Mouse (Mus musculus): ENCODE data around the gene Traf5.
A peak's percentile ranks its signal among the peaks of the same experiment; 100 is the strongest.

The Traf5 gene

DNA sequence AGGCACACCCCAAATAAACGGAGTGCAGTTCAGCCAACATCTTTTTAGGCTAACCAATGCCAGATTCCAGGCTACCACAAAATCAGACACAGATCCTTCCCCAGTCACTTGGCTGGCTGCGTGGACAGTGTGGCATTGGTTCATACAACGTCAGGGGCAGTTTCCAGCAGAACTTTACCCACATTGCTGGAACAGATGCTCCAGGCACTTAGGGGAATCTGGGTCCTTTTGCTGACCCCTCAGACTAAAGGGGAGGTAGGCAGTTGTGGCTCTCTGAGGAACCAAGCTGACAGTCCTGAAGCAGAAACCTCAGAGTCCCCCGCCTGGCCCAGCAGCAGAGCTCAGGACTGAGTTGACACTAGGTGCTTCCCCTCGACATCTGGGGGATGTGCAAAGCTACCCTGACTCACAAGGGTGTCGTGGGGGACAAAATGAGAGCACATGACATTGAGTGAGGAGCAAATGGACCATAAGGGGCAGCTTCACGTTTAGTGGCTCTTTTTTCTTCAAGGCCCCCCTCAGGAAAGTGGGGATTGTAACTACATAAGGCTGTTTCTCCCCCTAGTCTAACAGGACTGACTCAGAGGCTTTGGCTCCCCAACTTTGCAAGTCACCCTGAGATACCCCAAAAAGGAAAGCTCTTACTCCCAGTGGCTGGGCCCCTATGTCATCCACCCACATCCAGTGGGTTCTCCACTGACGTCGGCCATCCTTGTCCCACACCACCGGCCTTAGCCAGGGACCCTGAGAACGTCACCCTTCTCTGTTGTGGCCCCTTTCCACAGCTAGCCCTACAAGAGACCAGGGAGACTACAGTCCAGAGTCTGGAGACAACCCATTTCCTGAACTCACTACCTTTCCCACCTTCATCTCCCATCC is 1.4 kb downstream of the Traf5 start:
- no peak for DNase-seq (ENCODE audit: low spot score)

GRCm38 (mm10) chr1:192090281-192090680 is 2.1 kb downstream of the Traf5 start:
- no peak for DNase-seq (ENCODE audit: low spot score)

DNA sequence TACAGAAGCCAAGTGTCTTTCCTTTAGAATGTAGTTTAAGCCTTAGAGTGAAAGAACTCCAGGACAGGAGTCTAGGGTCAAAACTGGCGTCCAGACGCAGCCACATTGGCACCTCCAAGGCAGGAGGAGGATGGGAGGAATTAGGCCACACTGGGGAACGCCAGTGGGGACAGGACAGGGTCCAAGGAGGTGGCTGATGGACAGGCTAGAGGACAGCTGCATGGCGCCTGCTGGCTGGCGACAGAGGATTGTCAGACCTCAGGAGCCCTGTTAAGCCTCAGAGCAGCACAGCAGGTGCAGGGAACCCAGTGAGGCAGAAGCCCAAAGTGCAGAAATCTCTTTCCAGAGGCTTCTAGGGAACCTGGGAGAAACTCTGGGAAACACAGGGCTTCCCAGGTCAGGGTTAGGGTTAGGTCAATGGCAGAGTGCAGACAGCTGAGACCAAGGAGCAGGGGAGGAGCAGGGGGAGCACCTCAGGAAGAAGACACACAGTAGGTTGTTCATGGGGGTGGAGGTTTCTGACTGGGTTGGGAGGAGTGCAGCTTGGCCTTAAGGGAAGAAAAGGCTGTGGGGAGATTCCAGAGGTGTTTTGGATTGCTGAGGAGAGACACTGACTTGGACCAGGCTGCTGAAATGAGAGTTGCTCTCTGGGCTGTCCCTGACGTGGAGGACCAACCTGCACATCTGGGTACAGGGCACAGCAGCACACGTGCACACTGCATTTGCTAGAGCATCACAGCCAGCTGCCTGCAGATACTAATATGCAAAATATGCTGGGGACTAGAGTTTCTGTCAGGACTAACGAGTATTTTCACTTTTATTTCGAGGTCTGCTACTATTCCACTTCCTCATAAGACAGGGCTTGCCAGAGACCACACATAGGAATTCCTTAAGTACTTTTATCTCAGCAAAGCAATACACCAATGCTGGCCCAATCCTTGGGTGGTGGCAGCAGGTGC is 2.9 kb downstream of the Traf5 start:
- peak; percentile 21 for DNase-seq (ENCODE audit: low spot score)

GRCm38 (mm10) chr1:192088011-192088410 is 4.3 kb downstream of the Traf5 start:
- DNase-seq (ENCODE audit: low spot score) = no peak

DNA sequence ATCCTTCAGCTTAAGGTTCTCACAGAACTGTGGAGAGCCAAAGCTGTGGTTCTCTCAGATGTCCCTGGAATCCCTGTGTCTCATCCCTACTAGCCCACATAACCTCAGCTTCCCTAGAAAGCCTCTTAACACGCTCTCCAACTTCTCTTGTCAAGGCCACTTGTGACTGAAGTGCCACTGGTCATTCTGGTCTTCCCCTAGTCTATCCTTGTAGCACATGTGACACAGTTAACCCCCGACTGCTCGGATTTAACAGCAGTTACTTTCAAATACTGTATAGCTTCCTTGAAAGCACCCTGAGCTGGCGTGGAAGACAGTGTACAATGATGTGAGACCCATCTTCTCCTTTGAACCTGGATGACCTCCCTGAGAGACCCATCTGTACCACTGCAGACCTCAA is 5.3 kb downstream of the Traf5 start:
- DNase-seq (ENCODE audit: low spot score) = no peak

DNA sequence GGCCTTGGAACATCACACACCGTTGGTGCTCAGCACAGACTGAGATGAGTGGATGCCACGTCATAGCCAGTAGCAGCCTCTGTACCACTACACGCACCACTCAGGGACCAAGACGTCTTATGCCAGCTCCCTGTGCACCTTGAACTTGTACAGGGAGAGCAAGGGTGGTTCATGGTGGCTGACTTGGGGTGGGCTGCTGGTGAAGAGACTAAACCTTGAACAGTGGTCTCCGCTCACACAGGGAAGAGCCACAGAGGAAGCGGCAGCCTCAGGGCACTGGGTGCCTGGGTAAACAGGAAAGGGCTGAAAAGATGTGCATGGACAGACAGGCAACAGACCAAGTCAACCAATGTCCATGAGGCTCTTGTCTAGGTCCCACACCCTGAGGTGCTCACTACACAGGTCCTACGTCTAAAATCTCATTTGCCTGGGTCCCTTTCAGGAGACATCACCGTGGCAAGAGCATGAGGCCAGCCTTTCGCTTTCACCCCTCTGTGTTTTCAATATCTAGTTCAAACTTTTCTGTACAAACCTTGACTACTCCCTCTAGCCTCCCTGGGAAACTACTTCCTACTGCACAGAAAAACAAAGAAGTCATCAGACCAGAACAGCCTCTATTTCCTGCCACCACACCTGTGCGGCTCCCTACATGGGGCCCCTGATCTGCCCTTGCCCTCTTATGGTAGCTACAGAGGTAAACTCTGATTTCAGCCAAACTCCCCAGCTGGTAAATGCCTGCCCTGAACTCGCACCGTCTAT is 5.9 kb downstream of the Traf5 start:
- no peak for DNase-seq (ENCODE audit: low spot score)

DNA sequence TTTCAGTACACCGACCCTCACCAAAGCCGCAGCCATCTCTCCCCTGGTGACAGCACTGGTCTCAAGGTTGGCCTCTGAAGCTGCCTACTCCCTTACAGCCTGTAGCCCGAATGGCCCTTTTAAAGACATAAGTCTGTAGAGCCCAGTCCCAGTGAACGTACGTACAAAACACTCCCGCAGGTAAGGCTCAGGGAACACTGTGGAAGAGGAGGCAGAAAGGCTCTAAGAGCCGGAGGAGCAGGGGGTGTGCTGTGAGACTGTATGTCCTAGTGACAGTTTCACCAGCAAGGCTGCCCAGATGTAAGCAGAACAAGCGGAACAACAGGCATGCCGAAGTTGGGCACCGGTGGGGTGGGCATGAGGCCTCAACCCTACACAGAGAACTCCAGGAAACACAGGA is 7.1 kb downstream of the Traf5 start:
- DNase-seq (ENCODE audit: low spot score) = no peak

GRCm38 (mm10) chr1:192082646-192083045 is 9.7 kb downstream of the Traf5 start:
- DNase-seq (ENCODE audit: low spot score) = no peak

DNA sequence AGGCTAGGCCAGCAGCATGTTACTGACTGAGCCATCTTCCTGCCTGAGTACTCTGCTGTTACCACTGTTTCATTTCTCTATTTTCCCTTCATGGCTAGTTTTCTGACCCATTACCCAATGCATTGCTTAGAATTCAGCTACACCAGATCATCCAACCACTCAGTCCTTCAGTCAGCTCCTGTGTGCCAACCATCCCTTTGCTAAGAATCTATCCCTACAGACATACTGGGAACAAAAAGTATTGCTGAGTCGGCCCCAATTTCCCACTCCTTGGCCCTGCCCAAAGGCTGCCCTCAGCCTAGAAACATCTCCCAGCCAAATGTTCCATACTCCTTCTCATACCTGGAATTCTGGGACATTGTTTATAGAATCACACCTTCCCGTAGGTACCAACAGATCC is 11.2 kb downstream of the Traf5 start:
- DNase-seq (ENCODE audit: low spot score) = no peak

DNA sequence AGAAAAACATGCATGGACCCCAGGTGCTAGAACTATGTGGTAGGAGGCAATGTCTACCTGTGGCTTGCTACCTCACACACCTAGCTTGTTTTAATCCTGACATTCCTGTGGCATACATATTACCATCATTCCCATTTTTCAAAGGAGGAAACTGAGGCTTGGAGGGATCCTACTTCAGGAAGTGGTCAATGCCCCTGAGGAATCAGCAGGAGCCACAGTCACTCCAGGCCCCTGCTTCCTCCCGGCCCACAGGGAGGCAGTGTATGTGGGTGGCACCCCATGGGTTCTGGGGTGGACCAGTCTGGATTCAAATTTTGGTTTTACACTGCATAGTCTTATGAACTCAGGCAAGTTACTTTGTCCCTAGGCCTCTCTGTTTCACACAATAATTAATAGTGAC is 13.2 kb downstream of the Traf5 start:
- no peak for DNase-seq (ENCODE audit: low spot score)

DNA sequence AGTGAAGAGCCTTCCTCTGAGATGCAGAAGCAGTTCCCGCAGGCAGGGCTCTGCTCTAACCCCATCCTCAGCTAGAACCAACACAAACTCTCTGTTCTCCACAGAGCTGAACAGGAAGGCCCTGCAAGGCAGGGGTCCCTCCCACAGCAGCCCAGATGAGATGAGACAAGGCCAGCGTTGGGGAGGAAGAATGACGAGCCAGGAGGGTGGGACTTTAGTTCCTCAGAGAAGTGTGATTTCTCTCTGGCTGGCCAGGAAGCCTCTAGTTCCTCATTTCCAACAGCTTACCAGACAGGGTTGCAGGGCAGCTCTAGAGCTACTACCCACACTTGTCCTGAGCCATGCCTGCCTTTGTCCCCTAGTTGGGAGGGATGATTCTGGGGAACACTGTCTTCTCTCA is 14.0 kb downstream of the Traf5 start:
- no peak for DNase-seq (ENCODE audit: low spot score)

DNA sequence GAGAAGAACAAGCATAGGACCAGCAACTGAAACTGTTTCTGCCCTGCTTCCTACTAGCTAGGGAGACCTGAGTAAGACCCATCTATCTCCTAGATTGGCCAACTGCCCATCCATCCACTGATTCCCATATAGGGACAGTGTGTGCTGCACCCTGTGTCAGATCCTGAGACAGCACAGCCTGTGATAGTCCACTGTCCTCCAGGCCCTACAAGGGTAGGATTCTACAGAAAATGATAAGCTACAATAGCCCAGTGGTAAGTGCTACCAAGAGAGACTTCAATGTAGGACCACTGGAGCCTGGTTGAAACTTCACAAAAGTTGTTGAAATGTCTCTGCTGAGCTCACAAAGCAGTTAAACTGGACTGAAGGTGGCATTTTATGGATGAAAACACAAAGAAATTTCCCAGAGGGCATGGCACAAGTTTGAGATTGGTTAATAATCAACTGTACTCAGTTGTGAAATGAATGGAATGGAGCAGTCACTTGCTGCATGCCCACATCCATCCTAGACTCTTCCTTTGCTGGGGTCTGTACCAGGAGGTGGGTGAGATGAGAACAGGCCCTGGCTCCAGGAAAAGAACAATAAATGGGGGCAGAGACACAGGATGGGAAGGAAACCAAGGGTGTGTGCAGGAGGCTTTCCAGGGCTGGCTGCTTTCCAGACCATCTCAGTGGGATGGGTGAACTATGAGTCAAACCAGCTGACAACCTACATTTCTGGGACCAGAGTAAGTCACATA is 15.4 kb downstream of the Traf5 start:
- no peak for DNase-seq (ENCODE audit: low spot score)

- no peak for DNase-seq (ENCODE audit: low spot score)
Measured at GRCm38 (mm10) chr1:192076101-192076500, 16.3 kb downstream of the Traf5 start.

DNA sequence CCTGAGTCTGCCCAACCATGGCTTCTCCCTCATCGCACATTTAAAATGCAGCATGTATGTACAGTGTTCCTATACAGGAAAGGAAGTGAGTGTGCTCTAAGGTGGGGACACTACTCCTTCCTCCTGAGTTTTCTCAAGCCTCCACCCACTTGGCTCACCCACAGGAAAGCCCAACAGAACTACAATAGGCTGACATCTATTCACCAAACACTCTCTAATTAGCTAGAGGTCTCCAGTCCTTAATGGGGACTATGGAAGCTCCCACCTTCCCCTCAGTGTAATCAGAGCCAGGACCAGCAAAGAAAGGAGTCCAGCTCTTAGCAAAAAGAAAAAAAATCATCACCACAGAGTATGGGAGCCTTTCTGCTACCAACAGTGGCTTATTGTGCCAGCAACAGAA is 17.5 kb downstream of the Traf5 start:
- no peak for DNase-seq (ENCODE audit: low spot score)

GRCm38 (mm10) chr1:192072426-192072825 is 19.9 kb downstream of the Traf5 start:
- no peak for DNase-seq (ENCODE audit: low spot score)

- DNase-seq (ENCODE audit: low spot score) = no peak
Measured at GRCm38 (mm10) chr1:192070618-192071051, 21.7 kb downstream of the Traf5 start.

DNA sequence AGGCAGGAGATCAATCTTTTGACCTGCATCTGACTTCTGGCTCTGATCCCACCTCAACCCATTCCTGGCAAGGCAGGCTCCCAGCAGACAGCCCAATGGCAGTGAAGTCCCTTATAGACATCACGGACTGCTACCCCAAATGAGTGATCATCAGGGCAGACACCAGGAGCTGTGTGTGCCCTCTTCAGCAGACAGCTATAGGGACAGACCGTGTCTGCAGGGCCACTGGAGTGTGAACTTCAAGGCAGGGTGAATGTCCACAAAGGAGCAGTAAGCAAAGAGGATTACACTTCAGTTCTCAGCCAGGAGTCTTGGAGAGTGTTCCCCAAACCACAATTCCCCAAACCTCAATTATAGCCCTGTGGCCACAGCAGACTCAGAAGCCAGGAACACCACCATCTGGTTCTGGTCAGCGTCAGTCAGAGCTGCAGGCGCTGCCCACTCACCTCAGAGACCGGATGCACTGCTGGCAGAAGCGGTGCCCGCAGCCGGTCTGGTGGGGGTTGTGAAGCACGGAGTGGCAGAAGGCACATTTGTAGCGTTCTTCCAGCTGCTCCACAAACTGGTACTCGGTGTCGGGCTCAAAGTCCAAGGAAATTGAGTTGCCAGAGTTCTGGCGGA is 22.3 kb downstream of the Traf5 start:
- DNase-seq (ENCODE audit: low spot score) = no peak

DNA sequence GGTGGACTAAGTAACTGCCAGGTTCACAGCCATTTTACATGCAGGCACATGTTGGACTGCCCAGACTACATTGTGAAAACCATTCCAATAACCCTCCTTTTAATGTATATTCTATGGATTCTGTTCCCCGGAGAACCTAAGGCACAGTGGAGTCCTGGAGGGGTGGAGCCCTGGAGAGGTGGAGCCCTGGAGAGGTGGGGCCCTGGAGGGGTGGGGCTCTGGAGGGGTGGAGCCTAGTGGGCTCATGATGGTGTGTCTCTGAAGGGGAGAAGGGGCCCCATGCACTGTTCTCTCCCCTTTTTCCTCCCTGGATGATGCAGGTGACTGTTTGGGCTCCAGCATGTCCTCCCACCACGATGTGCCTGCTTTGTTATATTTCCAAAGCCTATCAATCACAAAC is 24.2 kb downstream of the Traf5 start:
- no peak for DNase-seq (ENCODE audit: low spot score)

GRCm38 (mm10) chr1:192066956-192067355 is 25.4 kb downstream of the Traf5 start:
- no peak for DNase-seq (ENCODE audit: low spot score)

DNA sequence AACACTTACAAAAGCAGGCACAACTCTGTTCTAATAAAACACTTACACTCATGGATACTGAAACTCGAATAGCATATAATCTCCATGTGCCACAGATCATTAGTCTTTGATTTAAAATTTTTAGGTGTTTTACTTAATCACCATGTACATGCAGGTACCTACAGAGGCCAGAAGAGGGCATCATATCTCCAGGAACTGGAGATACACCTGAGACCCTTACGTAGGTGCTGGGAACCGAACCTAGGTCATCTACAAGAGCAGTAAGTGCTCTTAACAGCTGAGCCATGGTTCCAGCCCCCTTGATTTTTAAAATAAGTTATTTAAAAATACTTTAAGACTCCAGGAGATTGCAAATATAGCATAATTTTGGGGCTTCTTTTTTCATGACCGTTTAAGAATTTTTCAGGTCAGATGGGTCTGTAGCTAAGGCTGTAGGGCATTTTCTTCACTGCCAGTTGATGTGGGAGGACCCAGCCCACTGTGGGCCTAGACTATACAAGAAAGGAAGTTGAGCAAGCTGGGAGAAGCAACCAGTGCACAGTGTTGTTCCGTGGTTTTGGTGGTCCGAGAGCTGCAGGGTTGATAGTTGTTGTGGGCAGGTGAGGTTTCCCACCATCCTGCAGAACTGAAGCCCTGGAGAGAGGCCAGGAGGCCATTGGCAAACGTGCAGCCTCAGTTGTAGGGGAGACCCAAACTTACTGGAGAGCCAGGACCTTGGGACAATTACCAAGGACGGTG is 29.0 kb downstream of the Traf5 start:
- DNase-seq (ENCODE audit: low spot score) = no peak
